Comparison of ENCODE assay signal across 8 mouse cellular contexts in the genomic region with DNA sequence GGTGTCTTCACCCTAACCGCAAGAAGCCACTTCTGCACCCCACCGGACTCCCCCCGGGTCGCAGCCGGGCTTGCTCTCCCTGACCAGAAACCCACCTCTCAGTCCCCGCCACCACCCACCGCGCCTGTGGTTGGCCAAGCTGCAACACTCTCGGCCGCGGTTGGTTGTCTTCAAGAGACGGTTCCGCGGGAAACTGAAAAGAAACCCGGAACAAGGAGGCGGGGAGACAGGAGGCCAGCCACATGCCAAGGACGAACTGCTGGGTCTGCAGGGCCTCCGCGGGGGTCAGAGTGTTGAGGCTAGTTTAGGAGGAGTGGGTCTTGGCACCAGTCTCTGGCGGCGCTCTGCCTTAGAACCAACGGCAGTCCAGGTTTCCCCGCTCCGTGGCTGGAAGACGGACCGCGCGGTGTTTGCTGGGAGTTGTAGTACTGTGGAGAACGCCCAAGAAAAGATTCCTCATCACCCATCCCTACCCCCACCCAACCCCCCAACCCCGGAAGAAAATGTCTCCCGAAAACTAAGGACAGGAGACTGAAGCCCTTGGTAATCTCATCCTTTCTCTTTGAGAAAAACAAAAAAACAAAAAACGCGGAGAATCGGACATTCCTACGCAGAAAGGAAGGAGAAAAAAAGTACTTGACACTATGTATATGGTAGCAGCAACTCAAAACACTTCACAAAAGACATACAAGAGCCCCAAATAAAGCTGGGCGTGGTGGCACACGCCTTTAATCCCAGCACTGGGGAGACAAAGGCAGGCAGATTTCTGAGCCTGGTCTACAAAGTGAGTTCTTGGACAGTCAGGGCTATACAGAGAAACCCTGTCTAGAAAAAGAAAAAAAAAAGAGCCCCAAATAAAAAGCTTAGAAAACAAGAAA. TPM values are rescaled to one million over a fixed set of nuclear protein-coding genes. Genes with fewer than 3 reads are reported as not detected.
DNase-seq lines count a peak whose midpoint lies in the region; ATAC-seq and TF ChIP-seq lines count a peak whose summit lies in the region.

A gene (minus strand): TSS at position 346 of the 878 bp plus-strand sequence.

- TF ChIP-seq EP300 in lung, postnatal 0 days (IDR thresholded peaks at IDR 0.05): no peak

- H3K9me3 ChIP-seq in hindbrain, embryonic 10.5 days: no peaks in the 10 kb centered on the region
- no peaks in the 10 kb centered on the region for H3K9me3 ChIP-seq in lung, postnatal 0 days (ENCODE audit: low read length)

- H3K4me2 ChIP-seq in lung, postnatal 0 days (replicated peaks; ENCODE audit: low read depth, low read length): peak within 1 kb of the TSS; percentile 78

- peak within 1 kb of the TSS; percentile 93 for H3K27ac ChIP-seq in hindbrain, embryonic 10.5 days
- no peak within 1 kb of the TSS for H3K27ac ChIP-seq in lung, postnatal 0 days (ENCODE audit: low read length)

- no peak for TF ChIP-seq CTCF in Patski (IDR thresholded peaks at IDR 0.05)
- no peak for TF ChIP-seq CTCF in lung, postnatal 0 days (IDR thresholded peaks at IDR 0.05)

- no peaks in the 10 kb centered on the region for H3K27me3 ChIP-seq in Patski
- no peaks in the 10 kb centered on the region for H3K27me3 ChIP-seq in hindbrain, embryonic 10.5 days (ENCODE audit: insufficient read depth, poor library complexity, severe bottlenecking)
- no peaks in the 10 kb centered on the region for H3K27me3 ChIP-seq in lung, postnatal 0 days (replicated peaks; ENCODE audit: insufficient read depth, low read length)

- H3K4me3 ChIP-seq in hindbrain, embryonic 10.5 days: peak within 1 kb of the TSS; percentile 75
- peak within 1 kb of the TSS; percentile 88 for H3K4me3 ChIP-seq in lung, postnatal 0 days (ENCODE audit: low read depth, low read length)

- CTCF ChIA-PET in Patski (lab: Charles Lee): interaction anchor here (0.8 kb wide), 1 partner anchor 9 kb away, joined by 3 read pairs; no protein-coding TSS in a partner anchor

- no peak for DNase-seq in Patski (ENCODE audit: low read depth, low spot score)
- DNase-seq in cerebellum, adult 9-11 months: peak; percentile 83
- peak; percentile 59 to 84 for DNase-seq in frontal cortex, adult 2 months (ENCODE audit: extremely low spot score in 1 of 2, low spot score in 1 of 2)
- peak; percentile 89 for DNase-seq in hindbrain, embryonic 10.5 days (ENCODE audit: low spot score)
- DNase-seq in layer of hippocampus, adult 9-11 months: peak; percentile 84
- peak; percentile 83 for DNase-seq in lung, postnatal 0 days (ENCODE audit: low spot score)
- peak; percentile 71 for DNase-seq in ovary, postnatal 10 days (ENCODE audit: low spot score)
- DNase-seq in thymus, postnatal 10 days (ENCODE audit: low spot score in 2 of 2): peak; percentile 81 to 83

- ATAC-seq in Patski: peak; percentile 87
- ATAC-seq in lung, postnatal 0 days: peak; percentile 91

- H3K36me3 ChIP-seq in hindbrain, embryonic 10.5 days: peaks cover 18% of the 10 kb centered on the region
- H3K36me3 ChIP-seq in lung, postnatal 0 days (ENCODE audit: insufficient read depth, low read length): no peaks in the 10 kb centered on the region

- peak within 1 kb of the TSS; percentile 59 for H3K9ac ChIP-seq in lung, postnatal 0 days (replicated peaks; ENCODE audit: low read depth)

- POLR2A ChIA-PET in Patski (lab: Charles Lee): interaction anchor here (0.9 kb wide), 1 partner anchor 21 kb away, joined by 6 read pairs; a partner anchor contains a TSS

- in situ Hi-C loops in Patski (cut with MboI; ENCODE audit: low pct_unique_long_range_greater_than_20kb): no loop called here

- peaks cover 29% of the 10 kb centered on the region for H3K4me1 ChIP-seq in hindbrain, embryonic 10.5 days (replicated peaks)
- H3K4me1 ChIP-seq in lung, postnatal 0 days (ENCODE audit: insufficient read depth, low read depth, low read length): no peaks in the 10 kb centered on the region

- WGBS in hindbrain, embryonic 10.5 days: 1% methylated on average over 37 of the region's 37 CpGs
- under 1% methylated on average over 37 of the region's 37 CpGs for WGBS in lung, postnatal 0 days

RNA-seq across cellular contexts. Expression of the gene that starts here (rescaled TPM):
- 8.1 TPM for polyA plus RNA-seq in Patski (2021)
- polyA plus RNA-seq in frontal cortex, adult 2 months (2012; rRNA removed): 19.7 and 23.2 TPM in 2 replicates
- polyA plus RNA-seq in hindbrain, embryonic 10.5 days (2016; fragmentation: Nextera tagmentation; extraction: Ambion mirVana): 23.2 and 25.5 TPM in 2 replicates
- 6.4 and 7.9 TPM in 2 replicates for polyA plus RNA-seq in lung, postnatal 0 days (2015; fragmentation: Nextera tagmentation; extraction: Ambion mirVana)
